Mouse (Mus musculus): ENCODE results near the gene Serpina1a.
"Not testable (repeated sequence)": the region's sequence is repeated elsewhere in the genome, so short reads cannot be mapped to it uniquely, and the experiment has no call there.

Gene Serpina1a

GRCm38 (mm10) chr12:103863101-103863974 is at the start of gene Serpina1a:
Gene Serpina1a (minus strand): TSS chr12:103863562.
- not testable (repeated sequence) for DNase-seq (ENCODE audit: low spot score in 2 of 2)

- not testable (repeated sequence) for DNase-seq (ENCODE audit: low spot score in 2 of 2)
Observed at GRCm38 (mm10) chr12:103909181-103909580, 45.8 kb upstream of the Serpina1a start.

- not testable (repeated sequence) for DNase-seq (ENCODE audit: low spot score in 2 of 2)
Observed at GRCm38 (mm10) chr12:103907746-103908145, 44.4 kb upstream of the Serpina1a start.

- DNase-seq (ENCODE audit: low spot score in 2 of 2), result not testable (repeated sequence)
Observed at GRCm38 (mm10) chr12:103904837-103905340, 41.5 kb upstream of the Serpina1a start, which contains the start of gene Serpina1c. Gene Serpina1c (minus strand): TSS chr12:103904887.

GRCm38 (mm10) chr12:103901929-103902328 is 38.6 kb upstream of the Serpina1a start:
- not testable (repeated sequence) for DNase-seq (ENCODE audit: low spot score in 2 of 2)

- not testable (repeated sequence) for DNase-seq (ENCODE audit: low spot score in 2 of 2)
Observed at GRCm38 (mm10) chr12:103866873-103867272, 3.5 kb upstream of the Serpina1a start.

GRCm38 (mm10) chr12:103860976-103861375 is 2.4 kb downstream of the Serpina1a start:
- no peak for DNase-seq (ENCODE audit: low spot score in 2 of 2)

GRCm38 (mm10) chr12:103860571-103860970 is 2.8 kb downstream of the Serpina1a start:
- DNase-seq (ENCODE audit: low spot score in 2 of 2), result not testable (repeated sequence)

- not testable (repeated sequence) for DNase-seq (ENCODE audit: low spot score in 2 of 2)
Observed at GRCm38 (mm10) chr12:103859584-103859983, 3.8 kb downstream of the Serpina1a start.

GRCm38 (mm10) chr12:103853032-103853431 is 10.3 kb downstream of the Serpina1a start:
- not testable (repeated sequence) for DNase-seq (ENCODE audit: low spot score in 2 of 2)

- not testable (repeated sequence) for DNase-seq (ENCODE audit: low spot score in 2 of 2)
Observed at GRCm38 (mm10) chr12:103830273-103830672, 33.1 kb downstream of the Serpina1a start, which contains the start of gene Serpina1b. Gene Serpina1b (minus strand): TSS chr12:103830373.

- not testable (repeated sequence) for DNase-seq (ENCODE audit: low spot score in 2 of 2)
Observed at GRCm38 (mm10) chr12:103827661-103828372, 35.5 kb downstream of the Serpina1a start.

GRCm38 (mm10) chr12:103823826-103824225 is 39.5 kb downstream of the Serpina1a start:
- not testable (repeated sequence) for DNase-seq (ENCODE audit: low spot score in 2 of 2)

Measured in urinary bladder, postnatal 4 days (tissue).